In genomic region chr7:79496816-79497328, GRCm38 (mm10) we compare ENCODE assay signal across 14 mouse cellular contexts. TPM values are rescaled to one million over a fixed set of nuclear protein-coding genes. Genes with fewer than 3 reads are reported as not detected.
DNase-seq lines count a peak whose midpoint lies in the region; ATAC-seq and TF ChIP-seq lines count a peak whose summit lies in the region.
"Had no signal": no experiment of that assay in that cellular context is flagged by ENCODE, and none has a peak within 500 bp of the region (broad histone marks: within the 10 kb centered on the region; RNA-seq: fewer than 3 reads in every experiment).

No protein-coding gene starts in this region.

- no peaks in the 10 kb centered on the region for H3K9me3 ChIP-seq in hindbrain, embryonic 11.5 days (ENCODE audit: control insufficient read depth, low read length)
- no peaks in the 10 kb centered on the region for H3K9me3 ChIP-seq in midbrain, embryonic 14.5 days (ENCODE audit: control insufficient read depth, low read length)
- H3K9me3 ChIP-seq: embryonic facial prominence, embryonic 15.5 days; limb, embryonic 13.5 days had no signal

- no peak for TF ChIP-seq POLR2A in testis, adult 2 months (IDR thresholded peaks at IDR 0.05; ENCODE audit: control insufficient read depth, low read depth, low read length)

- no peak for DNase-seq in testis, postnatal 10 days (ENCODE audit: low spot score)
- DNase-seq in hindbrain, embryonic 11.5 days (ENCODE audit: low spot score) = peak; percentile 56
- DNase-seq in midbrain, embryonic 14.5 days = peak; percentile 14
- DNase-seq in urinary bladder, postnatal 36 days (ENCODE audit: low spot score in 2 of 2) = no peak
- no peak for DNase-seq in adrenal gland, adult (ENCODE audit: inconsistent age in 2 of 2, low spot score in 1 of 2)
- no peak for DNase-seq in adrenal gland, adult 2 months
- no peak for DNase-seq in urinary bladder, postnatal 14 days (ENCODE audit: low spot score)
- DNase-seq: adrenal gland, postnatal 14 days; lung, adult 2 months; thymus, postnatal 36 days had no signal

- TF ChIP-seq CTCF in testis, adult 2 months (IDR thresholded peaks at IDR 0.05; ENCODE audit: control insufficient read depth, insufficient read depth, insufficient replicate concordance, low read depth, low read length) = no peak

- H3K4me1 ChIP-seq in testis, adult 2 months (ENCODE audit: control insufficient read depth, insufficient read depth, low read length) = peaks cover 27% of the 10 kb centered on the region
- peaks cover 4% of the 10 kb centered on the region; the same call in 1 of the 2 replicates for H3K4me1 ChIP-seq in hindbrain, embryonic 11.5 days (replicated peaks; ENCODE audit: control insufficient read depth, insufficient read depth, low read length)
- H3K4me1 ChIP-seq in midbrain, embryonic 14.5 days (ENCODE audit: control insufficient read depth, insufficient read depth, low read length) = peaks cover 10% of the 10 kb centered on the region

- H3K9ac ChIP-seq in hindbrain, embryonic 11.5 days (ENCODE audit: low read depth, low read length) = peak overlapping the region; percentile 57
- H3K9ac ChIP-seq in midbrain, embryonic 14.5 days (replicated peaks; ENCODE audit: low read length) = 0 out of 2 replicates have a peak overlapping the region, but pooled peaks have one; percentile 7
- H3K9ac ChIP-seq: embryonic facial prominence, embryonic 15.5 days; limb, embryonic 13.5 days had no signal

- H3K27ac ChIP-seq in testis, adult 2 months (ENCODE audit: control insufficient read depth, insufficient read depth, low read depth, low read length) = no peak overlapping the region
- H3K27ac ChIP-seq in hindbrain, embryonic 11.5 days (ENCODE audit: low read depth, low read length) = peak overlapping the region; percentile 93
- H3K27ac ChIP-seq in midbrain, embryonic 14.5 days (replicated peaks; ENCODE audit: low read depth, low read length) = peak overlapping the region; percentile 75
- H3K27ac ChIP-seq: embryonic facial prominence, embryonic 15.5 days; kidney, postnatal 0 days; limb, embryonic 13.5 days had no signal

- no peaks in the 10 kb centered on the region for H3K36me3 ChIP-seq in testis, adult 2 months (ENCODE audit: control insufficient read depth, insufficient read depth, low read length)
- H3K36me3 ChIP-seq in hindbrain, embryonic 11.5 days (ENCODE audit: control insufficient read depth, insufficient read depth, low read length) = no peaks in the 10 kb centered on the region
- H3K36me3 ChIP-seq in midbrain, embryonic 14.5 days (ENCODE audit: control insufficient read depth, insufficient read depth, low read length) = no peaks in the 10 kb centered on the region
- H3K36me3 ChIP-seq: embryonic facial prominence, embryonic 15.5 days; limb, embryonic 13.5 days had no signal

- WGBS in hindbrain, embryonic 11.5 days = 5% methylated on average over 9 of the region's 9 CpGs
- 7% methylated on average over 9 of the region's 9 CpGs for WGBS in midbrain, embryonic 14.5 days

- H3K4me2 ChIP-seq in hindbrain, embryonic 11.5 days (replicated peaks; ENCODE audit: low read depth, low read length) = peak overlapping the region; percentile 46
- H3K4me2 ChIP-seq in midbrain, embryonic 14.5 days (ENCODE audit: low read length) = peak overlapping the region; percentile 73

- ATAC-seq in hindbrain, embryonic 11.5 days (ENCODE audit: low FRiP score) = no peak
- ATAC-seq in midbrain, embryonic 14.5 days (ENCODE audit: low FRiP score, low TSS enrichment) = no peak

- peak overlapping the region; percentile 63 for H3K4me3 ChIP-seq in testis, adult 2 months (ENCODE audit: control insufficient read depth, low read depth, low read length)
- H3K4me3 ChIP-seq in hindbrain, embryonic 11.5 days (ENCODE audit: low read depth, low read length) = peak overlapping the region; percentile 90
- peak overlapping the region; percentile 23; the same call in 1 of the 2 replicates for H3K4me3 ChIP-seq in midbrain, embryonic 14.5 days (replicated peaks; ENCODE audit: low read depth, low read length)

- peaks cover 9% of the 10 kb centered on the region for H3K27me3 ChIP-seq in testis, adult 2 months (ENCODE audit: control insufficient read depth, insufficient read depth, low read length)
- peaks cover 51% of the 10 kb centered on the region for H3K27me3 ChIP-seq in hindbrain, embryonic 11.5 days (ENCODE audit: control insufficient read depth, insufficient read depth, low read length)
- H3K27me3 ChIP-seq in midbrain, embryonic 14.5 days (ENCODE audit: control insufficient read depth, insufficient read depth, low read length) = peaks cover 15% of the 10 kb centered on the region; the same call in 1 of the 2 replicates

RNA-seq across cellular contexts. Expression of gene Polg, which starts 30.7 kb away (rescaled TPM):
- 74.5 and 78.3 TPM in 2 replicates for polyA plus RNA-seq in testis, adult 2 months (2012; rRNA removed)
- polyA plus RNA-seq in hindbrain, embryonic 11.5 days (2014; fragmentation: Nextera tagmentation; extraction: Ambion mirVana) = 22.5 and 26.3 TPM in 2 replicates
- polyA plus RNA-seq in midbrain, embryonic 14.5 days (2014; fragmentation: Nextera tagmentation; extraction: Ambion mirVana) = 20.2 and 24.7 TPM in 2 replicates
- 10 to 100 TPM; 65.7 to 69.3 TPM for total RNA-seq in adrenal gland, adult 2 months (2021)
- polyA plus RNA-seq in adrenal gland, adult 2 months (2012; rRNA removed) = 49.3 and 50.1 TPM in 2 replicates

Comparison
In these comparisons a context has a peak if more than half of its experiments do, and no peak if none do; other contexts are left out.
1. H3K4me3 ChIP-seq: peak in every context shown above with its lines; median percentile 90 in hindbrain, embryonic 11.5 days; 63 in testis, adult 2 months; 23 in midbrain, embryonic 14.5 days.
2. DNase-seq: peak in hindbrain, embryonic 11.5 days (single experiment) and midbrain, embryonic 14.5 days (single experiment); none in testis, postnatal 10 days (single experiment), urinary bladder, postnatal 36 days (0 of 2), adrenal gland, adult (0 of 2), adrenal gland, adult 2 months (single experiment) and urinary bladder, postnatal 14 days (single experiment).